33 mouse cellular contexts compared by ENCODE assay signal in the genomic region with DNA sequence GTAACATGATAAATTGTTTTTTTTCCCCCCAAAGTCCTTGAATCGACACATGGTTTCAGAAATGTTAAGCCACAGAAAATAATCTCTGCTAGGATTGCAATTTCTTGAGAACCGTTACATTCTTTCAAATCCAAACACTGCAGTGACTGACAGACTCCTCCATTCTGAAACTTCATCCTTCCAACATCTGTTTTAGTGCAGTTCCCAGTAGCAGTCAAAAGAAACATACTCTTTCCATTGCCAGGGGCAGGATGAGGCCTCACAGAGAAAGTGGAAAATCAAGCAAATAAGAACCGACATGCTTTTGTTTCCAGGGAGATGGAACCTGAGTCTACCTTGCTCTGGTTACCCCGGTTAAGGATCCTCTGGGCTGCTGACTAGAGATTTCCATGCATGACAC.
DNase-seq lines count a peak whose midpoint lies in the region; ATAC-seq lines count a peak whose summit lies in the region.
"Had no signal": no experiment of that assay in that cellular context is flagged by ENCODE, and none has a peak within 500 bp of the region (broad histone marks: within the 10 kb centered on the region; RNA-seq: fewer than 3 reads in every experiment).

No protein-coding gene starts in this region.

- no peaks in the 10 kb centered on the region for H3K36me3 ChIP-seq in embryonic facial prominence, embryonic 14.5 days (ENCODE audit: control insufficient read depth, insufficient read depth, low read length)
- H3K36me3 ChIP-seq: forebrain, embryonic 15.5 days; heart, embryonic 10.5 days; heart, embryonic 15.5 days; hindbrain, embryonic 13.5 days; lung, embryonic 15.5 days; midbrain, embryonic 13.5 days had no signal

- peak overlapping the region; percentile 53 for H3K27ac ChIP-seq in embryonic facial prominence, embryonic 14.5 days (replicated peaks; ENCODE audit: low read depth, low read length)
- H3K27ac ChIP-seq: forebrain, embryonic 15.5 days; heart, embryonic 10.5 days; heart, embryonic 15.5 days; hindbrain, embryonic 13.5 days; lung, embryonic 15.5 days; midbrain, embryonic 13.5 days; stomach, postnatal 0 days had no signal

- H3K9me3 ChIP-seq in embryonic facial prominence, embryonic 14.5 days (ENCODE audit: control insufficient read depth, low read length): 0 out of 2 replicates have a peak, but pooled peaks cover 5% of the 10 kb centered on the region
- H3K9me3 ChIP-seq: forebrain, embryonic 15.5 days; heart, embryonic 10.5 days; heart, embryonic 15.5 days; hindbrain, embryonic 13.5 days; lung, embryonic 15.5 days; midbrain, embryonic 13.5 days had no signal

- peak; percentile 93 for ATAC-seq in embryonic facial prominence, embryonic 14.5 days (ENCODE audit: low read depth)
- ATAC-seq: forebrain, embryonic 15.5 days; intestine, embryonic 16.5 days; midbrain, embryonic 13.5 days had no signal

- no peaks in the 10 kb centered on the region for H3K27me3 ChIP-seq in embryonic facial prominence, embryonic 14.5 days (replicated peaks; ENCODE audit: control insufficient read depth, insufficient read depth, low read length)
- H3K27me3 ChIP-seq: CH12.LX; forebrain, embryonic 15.5 days; heart, embryonic 15.5 days; hindbrain, embryonic 13.5 days; lung, embryonic 15.5 days; midbrain, embryonic 13.5 days had no signal

- WGBS in embryonic facial prominence, embryonic 14.5 days: 7% methylated on average over 4 of the region's 4 CpGs

- no peak overlapping the region for H3K9ac ChIP-seq in embryonic facial prominence, embryonic 14.5 days (ENCODE audit: low read depth, low read length)
- H3K9ac ChIP-seq: forebrain, embryonic 15.5 days; heart, embryonic 15.5 days; hindbrain, embryonic 13.5 days; lung, embryonic 15.5 days; midbrain, embryonic 13.5 days had no signal

- no peak overlapping the region for H3K4me3 ChIP-seq in embryonic facial prominence, embryonic 14.5 days (ENCODE audit: low read depth, low read length)
- H3K4me3 ChIP-seq: forebrain, embryonic 15.5 days; heart, embryonic 10.5 days; heart, embryonic 15.5 days; hindbrain, embryonic 13.5 days; lung, embryonic 15.5 days; megakaryocyte, embryonic 14.5 days; midbrain, embryonic 13.5 days had no signal

- H3K4me1 ChIP-seq in embryonic facial prominence, embryonic 14.5 days (ENCODE audit: control insufficient read depth, insufficient read depth, low read length): peaks cover 22% of the 10 kb centered on the region
- H3K4me1 ChIP-seq: forebrain, embryonic 15.5 days; heart, embryonic 15.5 days; hindbrain, embryonic 13.5 days; lung, embryonic 15.5 days; midbrain, embryonic 13.5 days had no signal

- no peak overlapping the region for H3K4me2 ChIP-seq in embryonic facial prominence, embryonic 14.5 days (ENCODE audit: low read depth, low read length)
- H3K4me2 ChIP-seq: forebrain, embryonic 15.5 days; heart, embryonic 15.5 days; hindbrain, embryonic 13.5 days; liver, embryonic 11.5 days; lung, embryonic 15.5 days; midbrain, embryonic 13.5 days had no signal

- DNase-seq in testis, postnatal 14 days (ENCODE audit: low spot score): peak; percentile 9
- no peak for DNase-seq in testis, postnatal 10 days (ENCODE audit: low spot score)
- peak; percentile 14 for DNase-seq in embryo, embryonic 9.5 days (ENCODE audit: extremely low spot score)
- DNase-seq in embryonic facial prominence, embryonic 14.5 days (ENCODE audit: low spot score): peak; percentile 87
- peak; percentile 40 for DNase-seq in mesoderm, embryonic 11.5 days (ENCODE audit: low read depth, low spot score)
- no peak for DNase-seq in adrenal gland, postnatal 36 days
- DNase-seq in retina, postnatal 1 day: no peak
- no peak for DNase-seq in lung, postnatal 10 days
- DNase-seq: adrenal gland, postnatal 10 days; B cell, adult 2 months; cerebellum, adult 11 months; cerebellum, adult 9-10 months; cerebellum, postnatal 36 days; gastrocnemius, postnatal 25 days; heart, adult 11 months; heart, postnatal 36 days; kidney, adult 8-10 months; kidney, postnatal 10 days; layer of hippocampus, adult 9-11 months; lung, postnatal 4 days; spleen, adult 18-20 months; thymus, postnatal 4 days had no signal

Comparison
In these comparisons a context has a peak if more than half of its experiments do, and no peak if none do; other contexts are left out.
1. DNase-seq: peak in testis, postnatal 14 days (single experiment), embryo, embryonic 9.5 days (single experiment), embryonic facial prominence, embryonic 14.5 days (single experiment) and mesoderm, embryonic 11.5 days (single experiment); none in testis, postnatal 10 days (single experiment), adrenal gland, postnatal 36 days (0 of 2), retina, postnatal 1 day (single experiment) and lung, postnatal 10 days (single experiment).